Mouse (Mus musculus) liver, postnatal 0 days (tissue): Measurements from ENCODE around the gene Ccl22. TPM values are rescaled to one million over a fixed set of nuclear protein-coding genes. Genes with fewer than 3 reads are reported as not detected.
A peak's percentile ranks its signal among the peaks of the same experiment; 100 is the strongest.

Source experiments
- ATAC-seq: fragments of 200-750 bp; cut with Nextera tagmentation; 2 replicates; pipeline ENCODE4 v1.8.0; 2017; ENCODE audit warnings: mild to moderate bottlenecking, moderate library complexity
- DNase-seq: peaks from one replicate; pipeline ENCODE4 v3.0.0-alpha.2; 2016
- H3K27ac ChIP-seq: fragments of 300-500 bp; sonication (generic); 2 replicates; pipeline ENCODE4 v1.5.1; 2014; ENCODE audit warnings: antibody characterized with exemption, moderate library complexity, mild to moderate bottlenecking, low read depth
- H3K27me3 ChIP-seq: fragments of 300-500 bp; sonication (generic); 2 replicates; pipeline ENCODE4 v1.6.1; 2014; ENCODE audit warnings: low read length, control low read depth, mixed read lengths; ENCODE audit not compliant: insufficient read depth
- H3K36me3 ChIP-seq: fragments of 300-500 bp; sonication (generic); replicated peaks from 2 replicates; pipeline ENCODE4 v1.6.1; 2014; ENCODE audit warnings: mild to moderate bottlenecking, control low read depth, low read length, moderate library complexity, mixed read lengths; ENCODE audit not compliant: insufficient read depth
- H3K4me1 ChIP-seq: fragments of 300-500 bp; sonication (generic); 2 replicates; pipeline ENCODE4 v1.6.1; 2014; ENCODE audit warnings: antibody characterized with exemption, mild to moderate bottlenecking, control low read depth; ENCODE audit not compliant: insufficient read depth
- H3K4me2 ChIP-seq: fragments of 300-500 bp; sonication (generic); 2 replicates; pipeline ENCODE4 v1.6.1; 2014; ENCODE audit warnings: low read depth, mild to moderate bottlenecking, low read length, moderate library complexity, mixed read lengths
- H3K4me3 ChIP-seq: fragments of 300-500 bp; sonication (generic); 2 replicates; pipeline ENCODE4 v1.5.1; 2014; ENCODE audit warnings: low read depth, low read length
- H3K9ac ChIP-seq: fragments of 300-500 bp; sonication (generic); replicated peaks from 2 replicates; pipeline ENCODE4 v1.6.1; 2014; ENCODE audit warnings: mild to moderate bottlenecking, moderate library complexity
- H3K9me3 ChIP-seq: fragments of 300-500 bp; sonication (generic); 2 replicates; pipeline ENCODE4 v1.6.1; 2016; ENCODE audit warnings: mild to moderate bottlenecking, control low read depth, low read length, mixed read lengths
- CTCF ChIP-seq: sonication (generic); IDR thresholded peaks from 2 replicates; pipeline ENCODE4 v1.5.1; 2016; ENCODE audit warnings: antibody characterized with exemption, low read depth
- EP300 ChIP-seq: IDR thresholded peaks from 2 replicates; pipeline ENCODE4 v1.6.1; 2016; ENCODE audit warnings: antibody characterized with exemption, low read depth, mild to moderate bottlenecking
- WGBS: fragments of 180-500 bp; shearing (Covaris S2); extraction: QIAGEN DNeasy Blood & Tissue Kit; methylation state at CpG from one replicate; pipeline ENCODE4 v1.1.7; 2014; ENCODE audit not compliant: insufficient replicate concordance; 5-methylcytosine and 5-hydroxymethylcytosine counted together
- polyA plus RNA-seq: library from polyadenylated mRNA; unstranded; fragments of >200 nt; fragmentation: Nextera tagmentation; extraction: Ambion mirVana; gene quantifications from 2 replicates; pipeline ENCODE4 v1.2.1, GENCODE M21; 2015

Ccl22 gene
- polyA plus RNA-seq, 1 experiment from 2014 or later = 0.28 TPM

DNA sequence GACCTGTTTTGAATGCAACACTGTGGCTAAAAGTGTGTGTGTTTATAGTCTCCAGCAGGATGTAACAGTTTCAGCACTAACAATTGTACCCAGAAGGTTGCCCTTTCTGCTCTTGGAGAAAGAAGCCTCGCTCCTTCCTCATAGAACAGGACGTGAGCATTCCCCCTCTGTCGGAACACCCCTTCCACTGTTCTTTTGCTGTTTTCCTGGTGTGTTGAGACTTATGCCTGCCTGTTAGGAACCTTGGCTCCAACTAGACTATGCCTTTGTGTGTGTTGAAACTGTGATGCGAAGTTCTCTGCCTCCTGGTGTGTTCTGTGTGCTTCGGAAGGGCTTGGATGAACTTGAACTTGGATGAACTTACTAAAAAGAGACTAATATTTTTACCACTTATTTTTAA, 19.4 kb upstream of the Ccl22 start:
- no peak for ATAC-seq
- 66% methylated on average over 5 of the region's 5 CpGs for WGBS
- Histone ChIP-seq H3K9me3 (no peaks in the 10 kb centered on the region), H3K4me1 (peaks cover 5% of the 10 kb centered on the region; the same call in 1 of the 2 replicates), H3K4me3 (no peak overlapping the region), H3K4me2 (no peak overlapping the region), H3K36me3 (no peaks in the 10 kb centered on the region), H3K27me3 (no peaks in the 10 kb centered on the region), H3K27ac (no peak overlapping the region), H3K9ac (no peak overlapping the region)
- no peak for TF ChIP-seq EP300
- no peak for TF ChIP-seq CTCF
- no peak for DNase-seq

DNA sequence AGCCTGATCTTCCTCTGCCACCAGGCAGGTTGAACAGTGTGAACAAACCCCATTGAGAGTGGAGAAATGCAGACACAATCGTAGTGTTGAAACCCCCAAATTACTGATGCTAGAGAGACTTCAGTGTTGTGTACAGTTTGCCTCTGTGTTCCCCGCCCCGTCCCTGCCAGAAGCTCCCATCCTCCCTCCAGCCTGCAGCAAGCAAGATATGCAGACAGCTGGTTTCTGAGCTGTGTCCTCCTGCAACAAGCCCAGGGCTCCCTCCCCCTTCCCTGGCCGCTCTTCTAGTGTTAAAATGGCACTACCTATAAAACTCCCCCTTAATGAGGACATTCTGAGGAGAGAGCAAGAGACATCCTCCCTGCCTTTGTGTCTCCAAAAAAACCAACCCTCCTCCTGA, 16.1 kb upstream of the Ccl22 start:
- WGBS = 60% methylated on average over 4 of the region's 4 CpGs
- no peak for TF ChIP-seq CTCF
- no peak for TF ChIP-seq EP300
- Histone ChIP-seq H3K27ac (peak overlapping the region; percentile 60; the same call in 1 of the 2 replicates), H3K27me3 (no peaks in the 10 kb centered on the region), H3K4me2 (no peak overlapping the region), H3K4me1 (peaks cover 18% of the 10 kb centered on the region), H3K4me3 (no peak overlapping the region), H3K36me3 (no peaks in the 10 kb centered on the region), H3K9ac (no peak overlapping the region; the same call in 1 of the 2 replicates), H3K9me3 (no peaks in the 10 kb centered on the region)
- peak; percentile 49 for ATAC-seq
- peak; percentile 48 for DNase-seq

DNA sequence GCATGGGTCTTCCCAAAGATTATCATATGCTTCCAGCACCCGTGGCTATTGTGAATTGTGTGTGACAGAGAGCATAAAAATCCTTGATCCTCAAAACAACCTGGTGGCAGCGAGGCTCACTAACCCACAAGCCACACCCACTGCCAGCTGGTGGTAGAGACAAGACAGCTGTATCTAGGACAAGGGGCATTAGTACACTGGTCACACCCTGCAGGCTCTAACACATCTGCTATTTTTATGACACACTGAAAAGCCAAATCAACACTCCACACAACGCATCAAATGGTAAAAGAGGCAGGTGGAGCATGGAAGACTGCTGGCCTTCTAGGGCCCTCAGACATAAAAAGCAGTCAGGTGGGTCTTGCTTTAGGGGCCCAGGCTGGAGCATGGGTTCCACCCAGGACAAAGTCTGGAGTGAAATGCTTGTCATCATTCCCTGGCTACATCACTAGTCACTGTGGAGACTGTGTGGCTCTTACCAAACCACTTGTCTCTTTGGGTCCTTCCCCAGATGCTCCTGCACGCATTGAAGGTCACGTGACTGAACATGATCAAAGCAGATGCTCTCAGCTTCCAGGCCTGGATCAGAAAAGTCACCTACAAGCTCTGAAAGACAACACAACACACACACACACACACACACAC, 11.4 kb upstream of the Ccl22 start:
- ATAC-seq = peak; percentile 98
- Histone ChIP-seq H3K36me3 (no peaks in the 10 kb centered on the region), H3K9me3 (no peaks in the 10 kb centered on the region), H3K9ac (peak overlapping the region; percentile 28), H3K27me3 (no peaks in the 10 kb centered on the region), H3K4me2 (peak overlapping the region; percentile 52), H3K4me1 (peaks cover 35% of the 10 kb centered on the region), H3K27ac (peak overlapping the region; percentile 97), H3K4me3 (no peak overlapping the region)
- 41% methylated on average over 5 of the region's 5 CpGs for WGBS
- 0 out of 2 replicates have a peak, but pooled peaks have one; percentile 16 for TF ChIP-seq CTCF
- TF ChIP-seq EP300 = peak; percentile 97
- peak; percentile 85 for DNase-seq

DNA sequence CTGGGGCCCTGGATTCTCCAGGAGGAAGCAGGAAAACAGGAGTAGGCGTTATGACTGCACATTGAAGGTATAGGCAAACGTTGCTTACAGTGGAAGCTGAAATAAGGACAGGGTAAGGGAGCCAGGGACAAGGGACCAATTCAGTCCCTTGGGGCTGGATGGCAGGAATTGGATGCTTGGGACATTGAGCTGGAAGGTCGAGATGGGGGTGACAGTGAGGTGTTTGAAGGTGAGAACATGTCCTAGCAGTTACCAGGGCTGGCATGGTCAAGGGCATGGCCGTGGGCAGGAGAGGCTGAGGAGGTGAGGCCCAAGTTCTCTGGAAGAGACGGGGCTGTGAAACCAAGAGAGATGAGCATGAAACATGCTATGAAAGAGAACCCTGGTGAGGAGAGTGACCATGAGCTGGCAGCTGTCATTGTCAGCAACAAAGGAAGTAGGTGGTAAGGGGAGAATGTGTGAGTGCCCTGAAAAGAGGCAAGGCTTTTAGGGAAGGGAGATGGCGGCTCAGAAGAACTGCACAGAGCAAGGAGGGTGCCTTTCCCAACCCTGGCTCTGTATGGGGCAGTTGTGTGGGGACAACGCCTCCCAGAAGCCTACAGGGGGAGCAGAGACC, 10.5 kb upstream of the Ccl22 start:
- peak overlapping the region; percentile 97 for H3K27ac ChIP-seq
- DNase-seq = no peak
- H3K4me3 ChIP-seq = no peak overlapping the region
- no peaks in the 10 kb centered on the region for H3K9me3 ChIP-seq
- peaks cover 30% of the 10 kb centered on the region for H3K4me1 ChIP-seq
- no peaks in the 10 kb centered on the region for H3K27me3 ChIP-seq
- H3K4me2 ChIP-seq = 0 out of 2 replicates have a peak overlapping the region, but pooled peaks have one; percentile 52
- peak overlapping the region; percentile 36; the same call in 1 of the 2 replicates for H3K9ac ChIP-seq
- TF ChIP-seq CTCF (no peak), EP300 (no peak)
- 82% methylated on average over 7 of the region's 7 CpGs for WGBS
- no peaks in the 10 kb centered on the region for H3K36me3 ChIP-seq
- ATAC-seq = no peak

DNA sequence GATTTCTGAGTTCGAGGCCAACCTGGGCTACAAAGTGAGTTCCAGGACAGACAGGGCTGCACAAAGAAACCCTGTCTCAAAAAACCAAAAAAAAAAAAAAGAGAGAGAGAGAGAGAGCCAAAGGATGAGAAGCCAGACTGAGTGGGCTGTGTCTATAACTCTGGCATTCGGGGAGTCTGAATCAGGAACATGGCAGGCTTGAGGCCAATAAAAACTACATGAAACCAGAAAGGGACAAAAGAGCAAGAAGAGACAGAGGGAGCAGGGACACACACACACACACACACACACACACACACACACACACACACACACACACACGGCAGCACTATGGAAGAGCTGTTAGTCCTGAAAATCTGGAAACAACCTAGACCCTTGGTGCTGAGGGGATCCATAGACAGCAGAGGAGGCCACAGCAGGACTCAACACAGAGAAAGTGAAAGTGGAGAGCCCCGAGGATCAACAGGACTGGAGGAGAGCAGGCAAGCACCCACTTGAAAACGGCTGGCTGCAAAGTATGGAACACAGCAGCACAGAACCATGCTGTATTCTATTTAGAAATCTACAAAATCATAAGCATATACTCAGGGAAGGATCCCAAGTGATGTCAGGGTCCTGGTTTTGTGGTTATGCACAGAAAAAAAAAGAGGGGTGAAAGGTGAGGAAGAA, 9.8 kb upstream of the Ccl22 start:
- no peak for DNase-seq
- Histone ChIP-seq H3K36me3 (no peaks in the 10 kb centered on the region), H3K4me3 (peak overlapping the region; percentile 9; the same call in 1 of the 2 replicates), H3K9ac (peak overlapping the region; percentile 36), H3K27me3 (no peaks in the 10 kb centered on the region), H3K4me1 (peaks cover 30% of the 10 kb centered on the region), H3K9me3 (0 out of 2 replicates have a peak, but pooled peaks cover 1% of the 10 kb centered on the region), H3K27ac (peak overlapping the region; percentile 97), H3K4me2 (peak overlapping the region; percentile 53)
- TF ChIP-seq CTCF = no peak
- TF ChIP-seq EP300 = no peak
- 44% methylated on average over 5 of the region's 5 CpGs for WGBS
- no peak for ATAC-seq

DNA sequence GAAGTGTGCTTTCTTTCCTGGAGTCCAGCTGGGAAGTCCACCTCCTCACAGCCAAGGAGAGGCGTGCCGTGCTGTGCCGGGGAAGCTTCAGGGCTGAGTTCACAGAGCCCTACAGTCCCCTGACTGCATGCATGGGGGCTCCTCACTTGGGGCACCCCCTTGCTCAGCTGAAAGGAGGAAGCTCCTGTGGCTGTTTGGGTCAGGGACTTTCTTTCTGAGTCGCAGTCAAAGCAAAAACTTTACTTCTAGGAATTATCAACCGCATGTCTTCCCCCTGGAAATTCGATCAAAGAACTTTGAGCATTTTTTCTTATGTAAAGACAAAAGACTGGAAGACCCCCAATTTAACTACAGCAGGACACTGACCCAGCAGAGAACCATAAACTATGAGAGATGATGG, 5.6 kb upstream of the Ccl22 start:
- no peak for ATAC-seq
- no peak for DNase-seq
- Histone ChIP-seq H3K27me3 (no peaks in the 10 kb centered on the region), H3K4me3 (no peak overlapping the region), H3K9me3 (0 out of 2 replicates have a peak, but pooled peaks cover 2% of the 10 kb centered on the region), H3K9ac (no peak overlapping the region), H3K4me1 (peaks cover 12% of the 10 kb centered on the region), H3K4me2 (no peak overlapping the region), H3K27ac (no peak overlapping the region), H3K36me3 (no peaks in the 10 kb centered on the region)
- 81% methylated on average over 6 of the region's 6 CpGs for WGBS
- TF ChIP-seq CTCF (no peak), EP300 (no peak)
